Mouse (Mus musculus) G1E-ER4 (cell line): Measurements from ENCODE around the gene Fam240a. TPM values are rescaled to one million over a fixed set of nuclear protein-coding genes. Genes with fewer than 3 reads are reported as not detected.

Experiments used
- GATA1 ChIP-seq: IDR thresholded peaks from one replicate; pipeline ENCODE4 v1.8.0; 2012; ENCODE audit warnings: low read length, inconsistent platforms
- polyA plus RNA-seq: library from polyadenylated mRNA; stranded (reverse); fragments of >175 nt; gene quantifications from 2 replicates; pipeline ENCODE4 v1.2.3, GENCODE M21; 2012

Gene Fam240a
- polyA plus RNA-seq, 1 experiment, result not detected

DNA sequence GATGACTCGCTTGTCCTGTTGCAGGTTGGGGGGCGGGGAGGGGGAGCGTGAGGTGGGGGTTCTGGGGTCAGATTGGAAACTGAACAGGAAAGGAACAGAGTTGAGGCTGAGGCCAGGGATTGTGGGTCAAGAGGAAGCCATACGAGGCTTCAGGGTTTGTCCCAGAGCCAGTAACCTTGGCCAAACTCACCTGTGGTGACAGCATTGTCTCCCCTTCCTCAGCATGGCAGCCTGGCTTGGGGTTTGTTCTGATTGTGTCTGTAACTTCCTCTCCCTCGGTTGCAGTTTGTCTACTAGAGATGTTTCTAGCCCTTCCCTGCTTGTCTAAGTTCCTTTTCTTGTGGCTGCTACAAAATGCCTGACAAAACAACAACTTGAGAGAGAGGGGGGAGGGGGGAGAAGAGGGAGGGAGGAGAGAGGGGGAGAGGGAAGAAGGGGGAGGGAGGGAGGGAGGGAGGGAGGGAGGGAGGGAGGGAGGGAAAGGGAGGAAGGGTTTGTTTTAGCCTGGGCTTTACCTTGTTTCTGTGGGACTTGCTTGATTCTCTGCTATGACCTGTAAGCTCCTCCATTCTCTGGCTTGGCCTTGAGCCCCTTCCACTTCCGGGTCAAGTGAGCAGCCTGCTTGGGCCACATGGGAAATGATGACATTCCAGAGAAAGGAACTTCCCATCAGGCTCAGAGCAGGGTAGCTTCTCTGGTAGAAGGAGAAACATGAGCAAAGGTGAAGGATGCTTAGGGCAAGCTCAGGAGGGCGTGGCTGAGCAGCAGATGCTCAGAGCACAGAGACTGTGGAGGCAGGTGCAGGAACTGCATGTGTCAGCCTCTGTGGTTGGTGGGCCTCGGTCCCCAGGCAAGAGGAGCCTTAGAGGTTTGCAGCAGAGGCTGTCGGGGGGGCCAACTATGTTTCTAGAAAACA lies 29.0 kb downstream of the Fam240a start:
- no peak for TF ChIP-seq GATA1

DNA sequence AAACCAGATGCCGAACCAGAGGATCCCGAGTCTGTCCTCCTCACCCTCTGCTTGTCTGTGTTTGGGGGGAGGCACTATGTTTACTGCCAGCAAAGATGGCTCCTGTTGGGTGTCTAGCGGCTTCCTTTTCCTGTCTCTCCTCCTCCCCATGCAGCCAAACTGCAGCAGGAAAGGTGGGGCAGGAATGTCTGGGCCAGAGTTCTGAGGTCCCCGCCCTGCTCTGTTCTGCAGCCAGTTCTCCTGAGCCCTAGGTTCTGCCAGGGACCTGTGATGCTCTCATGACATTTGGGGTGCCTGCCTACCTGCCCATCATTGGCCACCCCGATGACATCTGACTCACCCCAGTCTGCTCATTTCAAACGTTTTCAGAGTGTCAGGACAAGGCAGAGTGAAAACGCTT lies 34.7 kb downstream of the Fam240a start:
- TF ChIP-seq GATA1, result no peak

DNA sequence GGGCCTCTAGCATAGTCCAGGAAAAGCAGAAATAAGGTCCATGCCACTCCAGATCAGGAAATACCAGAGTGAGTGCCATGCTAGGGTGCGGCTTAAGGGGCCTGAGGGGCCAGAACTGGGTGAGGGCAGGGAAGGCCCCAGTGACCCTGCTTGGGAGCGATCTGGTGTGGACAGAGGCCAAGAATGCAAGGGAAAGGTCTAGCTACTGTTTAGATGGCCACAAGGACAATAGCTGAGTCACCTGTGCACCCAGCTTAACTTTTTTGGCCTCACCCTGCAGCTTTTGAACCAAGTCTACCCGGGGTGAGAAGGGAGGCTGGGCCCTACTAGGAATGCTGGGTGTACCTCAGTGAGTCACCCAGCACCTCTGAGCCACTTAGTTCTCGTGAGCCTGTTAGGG lies 35.9 kb downstream of the Fam240a start:
- no peak for TF ChIP-seq GATA1

DNA sequence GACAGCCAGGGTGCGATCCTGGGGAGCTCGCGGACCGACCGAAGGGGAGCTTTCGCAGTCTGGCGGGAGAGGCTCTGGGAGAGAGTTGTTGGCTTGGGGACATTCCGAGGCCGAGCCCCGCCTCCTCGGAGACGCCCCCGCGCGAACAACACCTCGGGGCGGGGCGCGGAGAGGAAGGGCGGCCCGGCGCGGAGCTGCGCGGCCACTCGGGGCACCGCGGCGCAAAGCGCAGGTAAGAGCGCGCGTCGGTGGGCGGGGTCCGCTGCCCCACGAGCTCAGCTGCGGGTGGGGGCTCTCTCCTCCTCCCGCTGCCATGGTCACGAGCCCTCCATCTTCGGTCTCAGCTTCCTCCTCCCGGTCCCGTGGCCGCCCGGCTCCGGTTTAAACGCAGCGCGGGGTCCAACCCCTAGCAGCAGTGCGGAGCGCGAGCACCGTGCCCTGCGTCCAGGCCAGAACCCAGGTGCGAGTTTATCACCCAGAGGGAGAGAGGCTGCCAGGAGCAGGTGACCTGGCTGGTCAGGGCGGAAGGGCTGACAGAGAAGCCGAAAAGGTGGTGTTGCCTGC lies 36.6 kb downstream of the Fam240a start, which contains the start of gene Tmie:
TSS of gene Tmie (minus strand) at position 116 of the 564 bp plus-strand sequence.
- no peak for TF ChIP-seq GATA1

DNA sequence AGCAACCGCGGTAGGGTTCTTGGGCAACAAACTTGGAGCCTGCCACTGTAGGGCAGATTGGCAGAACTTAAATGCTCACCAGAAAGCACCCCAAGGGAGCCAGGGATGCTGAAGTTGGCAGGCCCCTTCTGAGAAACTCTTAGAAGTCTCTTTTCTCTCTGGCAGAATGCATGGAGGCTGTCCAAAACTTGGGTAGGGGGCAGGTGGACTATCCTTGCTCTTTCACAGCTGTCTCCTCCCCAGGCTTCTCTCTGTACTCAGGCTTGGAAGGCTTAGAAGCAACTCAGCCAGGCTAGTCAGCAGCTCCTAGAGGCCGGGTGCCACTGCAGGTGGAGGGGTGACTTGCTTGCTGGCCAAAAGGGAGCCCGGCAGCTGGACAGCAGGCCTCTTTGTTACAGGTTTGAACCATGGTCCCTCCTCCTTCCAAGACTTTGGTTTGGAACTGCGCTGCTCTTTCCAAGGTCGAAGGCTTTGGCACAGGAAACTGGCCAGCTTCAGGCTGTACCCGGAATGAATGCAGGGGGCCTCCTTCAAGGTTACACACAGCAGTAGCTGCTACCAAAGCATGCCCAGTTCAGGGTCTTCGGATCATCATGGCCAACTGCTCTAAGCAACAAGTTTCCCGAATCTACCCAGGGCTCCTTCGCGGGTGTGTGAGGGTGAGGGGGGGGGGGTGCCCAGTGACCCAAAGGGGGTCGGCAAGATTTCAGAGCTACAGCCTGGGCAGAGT lies 37.3 kb downstream of the Fam240a start, which contains the start of gene Als2cl:
TSS of gene Als2cl (plus strand) at position 680 of the 730 bp plus-strand sequence.
- TF ChIP-seq GATA1, result no peak

DNA sequence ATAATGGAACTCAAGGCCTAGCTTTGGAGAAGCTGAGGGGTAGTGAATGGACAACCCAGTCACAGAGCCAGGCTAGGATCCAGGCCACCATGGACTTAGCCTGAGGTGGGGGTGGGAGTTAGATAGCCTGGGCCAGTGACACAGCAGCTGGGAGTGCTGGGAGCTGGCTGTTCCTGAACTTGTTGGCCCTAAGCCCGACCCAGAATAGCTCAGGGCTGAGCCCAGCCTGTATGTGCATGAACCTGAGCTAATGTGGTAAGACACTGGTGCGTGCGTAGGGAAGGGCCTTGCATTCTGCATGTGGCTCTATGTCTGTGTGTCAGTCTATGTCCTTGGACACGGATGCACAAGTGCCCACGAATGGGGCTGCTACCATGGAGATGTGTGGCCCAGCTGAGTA lies 38.8 kb downstream of the Fam240a start:
- TF ChIP-seq GATA1, result no peak

DNA sequence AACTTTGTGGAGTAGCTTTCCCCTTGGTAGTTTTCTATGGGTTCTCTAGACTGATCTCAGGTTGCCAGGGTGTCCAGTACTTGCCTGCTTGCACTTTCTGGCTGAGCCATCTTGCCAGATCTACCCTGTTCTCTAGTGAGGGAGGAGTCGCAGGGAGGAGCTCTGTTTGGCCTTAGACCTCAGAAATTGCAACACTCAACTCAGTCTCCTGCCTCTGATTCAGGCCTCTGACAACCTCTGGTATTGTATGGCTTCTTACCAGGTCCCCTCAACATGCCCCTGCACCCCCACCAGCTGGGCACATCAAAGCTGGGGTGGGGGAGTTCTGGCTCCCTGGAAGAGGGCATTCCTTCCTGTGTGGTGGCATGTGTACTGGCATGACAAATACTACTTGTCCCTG lies 39.3 kb downstream of the Fam240a start:
- no peak for TF ChIP-seq GATA1

DNA sequence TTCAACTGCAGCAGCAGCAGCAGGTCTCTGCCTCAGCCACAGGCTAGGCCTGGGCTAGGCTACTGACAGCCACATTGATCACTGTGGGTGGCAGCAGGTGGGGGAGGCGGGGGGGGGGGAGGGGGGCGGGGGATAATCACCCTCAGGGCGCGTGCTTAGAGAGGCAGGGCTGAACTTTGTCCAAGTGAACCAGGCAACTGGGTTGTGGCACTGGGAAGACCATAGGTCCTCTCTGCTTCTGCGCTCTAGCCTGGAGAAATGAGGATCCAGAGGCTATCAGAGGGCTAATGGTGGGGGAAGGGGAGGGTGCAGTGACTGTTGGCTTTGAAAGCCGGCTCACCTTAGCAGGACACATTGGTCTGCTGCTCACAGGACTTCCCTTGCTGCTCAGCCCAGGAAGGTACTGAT lies 41.4 kb downstream of the Fam240a start:
- TF ChIP-seq GATA1, result no peak

DNA sequence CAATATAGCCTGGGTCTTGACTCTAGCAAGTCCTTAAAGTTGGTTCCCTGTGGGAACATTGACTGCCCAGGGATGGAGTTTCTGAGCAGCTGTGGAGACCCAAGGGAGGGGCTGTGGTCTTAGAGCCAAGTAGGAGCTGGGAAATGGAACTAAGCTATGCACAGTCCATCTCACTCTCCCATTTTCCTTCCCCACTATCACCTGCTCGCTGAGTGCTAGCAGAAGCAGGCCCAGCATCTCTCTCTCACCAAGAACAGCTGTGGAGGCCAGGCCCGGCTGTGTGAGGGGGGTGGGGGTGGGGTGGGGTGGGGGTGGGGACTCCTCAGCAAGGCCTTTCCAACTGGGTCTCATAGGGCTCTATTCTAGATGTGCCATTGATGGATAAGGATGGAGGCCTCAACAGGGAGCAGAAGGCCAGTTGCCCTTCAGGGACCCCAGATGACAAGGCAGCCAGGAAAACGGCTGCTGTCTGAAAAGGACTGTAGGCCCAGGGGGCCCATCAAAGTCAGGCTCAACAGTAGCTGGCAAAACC lies 41.9 kb downstream of the Fam240a start:
- TF ChIP-seq GATA1, result no peak

DNA sequence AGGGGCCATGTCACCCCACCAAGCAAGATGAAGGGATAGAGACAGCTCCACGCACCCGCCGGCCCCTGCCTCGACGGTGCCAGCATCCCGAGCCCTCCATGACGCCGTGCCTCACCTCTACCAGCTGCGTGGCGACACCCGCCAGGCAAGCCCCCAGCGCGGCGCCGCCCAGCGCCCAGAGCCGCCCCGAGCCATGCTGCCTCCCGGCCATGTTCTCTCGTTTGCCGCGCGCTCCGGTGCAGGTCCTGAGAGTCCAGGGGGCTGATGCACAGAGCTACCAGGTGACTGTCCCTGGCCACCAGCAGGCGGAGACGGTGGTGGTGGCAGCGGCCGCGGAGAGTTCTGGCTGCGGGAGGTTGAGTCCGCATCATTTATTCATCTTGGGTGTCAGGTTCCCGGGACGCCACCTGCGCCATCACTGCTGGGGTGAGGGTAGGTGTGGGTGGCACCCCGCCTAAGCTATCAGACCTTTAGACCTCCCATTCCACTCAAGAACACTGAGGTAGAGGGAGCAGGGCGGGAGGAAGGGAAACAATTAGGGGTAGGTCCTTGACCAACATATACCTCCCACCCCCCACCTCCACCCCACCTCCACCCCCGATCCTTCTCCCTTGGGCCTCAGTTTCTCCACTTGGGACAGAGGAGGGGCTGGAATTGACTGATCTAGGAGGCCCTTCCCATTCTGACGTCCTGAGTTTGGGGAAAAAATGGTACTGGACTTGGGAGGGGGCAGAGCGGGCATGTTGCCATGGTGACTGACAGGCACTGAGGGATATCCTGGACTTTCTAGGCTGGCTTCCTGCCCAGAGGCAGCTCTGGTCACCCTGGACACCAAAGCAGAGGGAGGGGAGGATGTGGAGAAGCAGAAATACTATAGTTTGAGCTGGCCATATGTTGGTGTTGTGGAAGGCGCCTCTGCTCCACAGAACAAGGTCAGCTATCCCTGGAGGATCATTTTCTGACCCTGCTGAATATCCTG lies 42.7 kb downstream of the Fam240a start:
- TF ChIP-seq GATA1, result no peak

DNA sequence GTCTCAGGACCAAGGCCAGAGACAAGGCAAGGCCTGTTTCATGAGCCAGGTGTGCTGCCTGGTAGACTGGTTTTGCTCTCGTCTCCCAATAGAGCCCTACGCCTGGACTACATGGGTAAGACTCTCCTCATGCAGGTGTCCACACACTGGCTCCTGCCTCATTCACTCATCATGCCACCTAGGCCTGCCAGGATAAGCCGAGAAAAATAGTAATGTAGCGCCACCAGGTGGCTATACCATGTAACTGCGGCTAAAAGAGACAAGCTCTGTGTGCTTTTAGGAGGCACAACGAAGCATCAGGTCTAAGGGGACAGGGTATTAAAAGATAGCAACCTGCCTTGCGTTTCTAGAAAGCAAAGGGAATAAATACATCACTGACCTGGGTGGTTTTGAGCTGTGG lies 45.6 kb downstream of the Fam240a start:
- no peak for TF ChIP-seq GATA1

Other genes starting within 250 kb of the Fam240a start
- not detected in 2 replicates for gene Myl3, start 175.0 kb downstream of the Fam240a start, polyA plus RNA-seq
- gene Pth1r, start 169.7 kb downstream of the Fam240a start, polyA plus RNA-seq, result 0.02 TPM in 1 of 2 replicates, not detected in the other
- gene Prss42, start 118.7 kb downstream of the Fam240a start, polyA plus RNA-seq, result not detected in 2 replicates
- not detected in 2 replicates for gene Prss44, start 102.9 kb downstream of the Fam240a start, polyA plus RNA-seq
- not detected in 2 replicates for gene Prss43, start 90.2 kb downstream of the Fam240a start, polyA plus RNA-seq
- not detected in 2 replicates for gene Prss45, start 82.3 kb downstream of the Fam240a start, polyA plus RNA-seq
- gene Prss46, start 72.4 kb downstream of the Fam240a start, polyA plus RNA-seq, result not detected in 2 replicates
- not detected in 2 replicates for gene Prss50, start 58.9 kb downstream of the Fam240a start, polyA plus RNA-seq
- not detected in 2 replicates for gene Als2cl, start 37.0 kb downstream of the Fam240a start, polyA plus RNA-seq
- gene Tmie, start 36.7 kb downstream of the Fam240a start, polyA plus RNA-seq, result not detected in 2 replicates
- not detected in 2 replicates for gene Tdgf1, start 29.3 kb upstream of the Fam240a start, polyA plus RNA-seq
- not detected in 2 replicates for gene Lrrc2, start 34.7 kb upstream of the Fam240a start, polyA plus RNA-seq
- gene Rtp3, start 73.7 kb upstream of the Fam240a start, polyA plus RNA-seq, result not detected in 2 replicates
- not detected in 2 replicates for gene Ltf, start 102.4 kb upstream of the Fam240a start, polyA plus RNA-seq
- 0.37 and 3.4 TPM in 2 replicates for gene Ccrl2, start 140.7 kb upstream of the Fam240a start, polyA plus RNA-seq
- 14.3 and 18.8 TPM in 2 replicates for gene Lrrfip2, start 200.7 kb upstream of the Fam240a start, polyA plus RNA-seq